In the genomic region with DNA sequence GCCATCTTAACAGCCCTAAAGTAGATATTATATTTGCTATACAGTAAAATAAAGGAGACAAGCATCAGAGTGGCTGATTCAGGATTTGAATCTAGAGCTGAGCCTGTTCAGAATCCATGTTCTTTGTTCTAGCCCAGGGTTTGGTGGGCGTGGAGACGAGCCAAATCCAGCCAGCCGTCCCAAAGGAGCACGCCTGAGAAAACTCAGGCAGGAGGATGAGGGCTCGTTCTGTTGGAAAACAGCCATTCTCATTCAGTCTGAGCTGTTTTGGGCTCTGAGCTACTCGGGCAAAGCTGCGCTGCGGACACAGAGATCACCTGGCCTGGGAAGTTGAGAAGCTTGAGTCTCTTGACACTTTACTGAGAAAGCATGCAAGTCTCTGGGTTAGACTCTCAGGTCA, we compare ENCODE assay signal across 18 mouse cellular contexts.
DNase-seq lines count a peak whose midpoint lies in the region; ATAC-seq lines count a peak whose summit lies in the region.
"Had no signal": no experiment of that assay in that cellular context is flagged by ENCODE, and none has a peak within 500 bp of the region (broad histone marks: within the 10 kb centered on the region; RNA-seq: fewer than 3 reads in every experiment).

No protein-coding gene starts in this region.

- H3K4me3 ChIP-seq in forebrain, embryonic 15.5 days, result no peak overlapping the region
- no peak overlapping the region for H3K4me3 ChIP-seq in forebrain, embryonic 16.5 days (replicated peaks; ENCODE audit: low read length)
- no peak overlapping the region for H3K4me3 ChIP-seq in hindbrain, embryonic 16.5 days (ENCODE audit: low read length)
- H3K4me3 ChIP-seq in hindbrain, embryonic 10.5 days, result no peak overlapping the region
- H3K4me3 ChIP-seq in midbrain, embryonic 14.5 days (replicated peaks; ENCODE audit: low read depth, low read length), result no peak overlapping the region
- no peak overlapping the region for H3K4me3 ChIP-seq in midbrain, embryonic 16.5 days (ENCODE audit: low read depth, low read length)
- H3K4me3 ChIP-seq: embryonic facial prominence, embryonic 15.5 days; erythroblast, embryonic 14.5 days; forebrain, embryonic 10.5 days; heart, embryonic 12.5 days; hindbrain, embryonic 13.5 days had no signal

- no peaks in the 10 kb centered on the region for H3K36me3 ChIP-seq in forebrain, embryonic 15.5 days
- H3K36me3 ChIP-seq in forebrain, embryonic 16.5 days (ENCODE audit: control insufficient read depth, insufficient read depth), result no peaks in the 10 kb centered on the region
- no peaks in the 10 kb centered on the region for H3K36me3 ChIP-seq in hindbrain, embryonic 16.5 days (ENCODE audit: control insufficient read depth, insufficient read depth, low read length)
- H3K36me3 ChIP-seq in hindbrain, embryonic 10.5 days, result no peaks in the 10 kb centered on the region
- H3K36me3 ChIP-seq in midbrain, embryonic 14.5 days (ENCODE audit: control insufficient read depth, insufficient read depth, low read length), result no peaks in the 10 kb centered on the region
- H3K36me3 ChIP-seq in midbrain, embryonic 16.5 days (ENCODE audit: control insufficient read depth, insufficient read depth, low read length), result no peaks in the 10 kb centered on the region
- H3K36me3 ChIP-seq: embryonic facial prominence, embryonic 15.5 days; heart, embryonic 12.5 days had no signal

- no peak overlapping the region for H3K4me2 ChIP-seq in forebrain, embryonic 15.5 days (replicated peaks)
- H3K4me2 ChIP-seq in forebrain, embryonic 16.5 days (ENCODE audit: low read length), result no peak overlapping the region
- H3K4me2 ChIP-seq in hindbrain, embryonic 16.5 days (ENCODE audit: low read length), result no peak overlapping the region
- H3K4me2 ChIP-seq in midbrain, embryonic 14.5 days (ENCODE audit: low read length), result no peak overlapping the region
- H3K4me2 ChIP-seq in midbrain, embryonic 16.5 days (ENCODE audit: low read length), result no peak overlapping the region
- H3K4me2 ChIP-seq: embryonic facial prominence, embryonic 15.5 days; heart, embryonic 12.5 days; hindbrain, embryonic 13.5 days had no signal

- H3K9me3 ChIP-seq in forebrain, embryonic 15.5 days, result no peaks in the 10 kb centered on the region
- no peaks in the 10 kb centered on the region for H3K9me3 ChIP-seq in forebrain, embryonic 16.5 days (ENCODE audit: control insufficient read depth, low read length)
- H3K9me3 ChIP-seq in hindbrain, embryonic 16.5 days (ENCODE audit: control insufficient read depth, low read length), result no peaks in the 10 kb centered on the region
- no peaks in the 10 kb centered on the region for H3K9me3 ChIP-seq in hindbrain, embryonic 10.5 days
- no peaks in the 10 kb centered on the region for H3K9me3 ChIP-seq in midbrain, embryonic 14.5 days (ENCODE audit: control insufficient read depth, low read length)
- no peaks in the 10 kb centered on the region for H3K9me3 ChIP-seq in midbrain, embryonic 16.5 days (replicated peaks; ENCODE audit: control insufficient read depth, low read length, poor library complexity, severe bottlenecking)
- H3K9me3 ChIP-seq: embryonic facial prominence, embryonic 15.5 days; heart, embryonic 12.5 days; hindbrain, embryonic 13.5 days had no signal

- H3K9ac ChIP-seq in forebrain, embryonic 15.5 days (replicated peaks), result no peak overlapping the region
- no peak overlapping the region for H3K9ac ChIP-seq in forebrain, embryonic 16.5 days (replicated peaks; ENCODE audit: low read depth, low read length)
- no peak overlapping the region for H3K9ac ChIP-seq in hindbrain, embryonic 16.5 days (ENCODE audit: low read depth, low read length)
- H3K9ac ChIP-seq in midbrain, embryonic 14.5 days (replicated peaks; ENCODE audit: low read length), result no peak overlapping the region
- no peak overlapping the region for H3K9ac ChIP-seq in midbrain, embryonic 16.5 days (ENCODE audit: low read depth, low read length)
- H3K9ac ChIP-seq: embryonic facial prominence, embryonic 15.5 days; heart, embryonic 12.5 days; hindbrain, embryonic 13.5 days had no signal

- ATAC-seq in forebrain, embryonic 15.5 days (replicated peaks), result no peak
- no peak for ATAC-seq in forebrain, embryonic 16.5 days
- no peak for ATAC-seq in hindbrain, embryonic 16.5 days
- no peak for ATAC-seq in midbrain, embryonic 14.5 days (ENCODE audit: low FRiP score, low TSS enrichment)
- no peak for ATAC-seq in midbrain, embryonic 16.5 days
- ATAC-seq: activated CD4-positive, CD25-positive, alpha-beta regulatory T cell, adult 4 months; Patski had no signal

- DNase-seq in hindbrain, embryonic 10.5 days (ENCODE audit: low spot score), result no peak
- peak; percentile 49 for DNase-seq in midbrain, embryonic 14.5 days
- DNase-seq: adrenal gland, postnatal 14 days; cerebellum, adult 18-20 months; embryo, embryonic 11 days; kidney, adult 11 months had no signal

- 0 out of 2 replicates have a peak overlapping the region, but pooled peaks have one; percentile 21 for H3K27ac ChIP-seq in forebrain, embryonic 15.5 days (replicated peaks)
- no peak overlapping the region for H3K27ac ChIP-seq in forebrain, embryonic 16.5 days (ENCODE audit: low read length)
- H3K27ac ChIP-seq in hindbrain, embryonic 16.5 days (ENCODE audit: low read depth, low read length), result peak overlapping the region; percentile 32; the same call in 1 of the 2 replicates
- no peak overlapping the region for H3K27ac ChIP-seq in hindbrain, embryonic 10.5 days
- no peak overlapping the region for H3K27ac ChIP-seq in midbrain, embryonic 14.5 days (replicated peaks; ENCODE audit: low read depth, low read length)
- H3K27ac ChIP-seq in midbrain, embryonic 16.5 days (ENCODE audit: low read length), result no peak overlapping the region
- H3K27ac ChIP-seq: embryonic facial prominence, embryonic 15.5 days; forebrain, embryonic 10.5 days; hindbrain, embryonic 13.5 days had no signal

- peaks cover 9% of the 10 kb centered on the region for H3K4me1 ChIP-seq in forebrain, embryonic 15.5 days
- H3K4me1 ChIP-seq in forebrain, embryonic 16.5 days (replicated peaks; ENCODE audit: control insufficient read depth, insufficient read depth, low read length), result peaks cover 9% of the 10 kb centered on the region
- peaks cover 7% of the 10 kb centered on the region for H3K4me1 ChIP-seq in hindbrain, embryonic 16.5 days (ENCODE audit: control insufficient read depth, insufficient read depth, low read depth, low read length)
- peaks cover 16% of the 10 kb centered on the region for H3K4me1 ChIP-seq in hindbrain, embryonic 10.5 days (replicated peaks)
- no peaks in the 10 kb centered on the region for H3K4me1 ChIP-seq in midbrain, embryonic 14.5 days (ENCODE audit: control insufficient read depth, insufficient read depth, low read length)
- 0 out of 2 replicates have a peak, but pooled peaks cover 3% of the 10 kb centered on the region for H3K4me1 ChIP-seq in midbrain, embryonic 16.5 days (ENCODE audit: control insufficient read depth, insufficient read depth, low read length)

- H3K27me3 ChIP-seq in forebrain, embryonic 15.5 days, result no peaks in the 10 kb centered on the region
- no peaks in the 10 kb centered on the region for H3K27me3 ChIP-seq in forebrain, embryonic 16.5 days (replicated peaks; ENCODE audit: control insufficient read depth, insufficient read depth, low read length)
- H3K27me3 ChIP-seq in hindbrain, embryonic 16.5 days (replicated peaks; ENCODE audit: control insufficient read depth, insufficient read depth, low read length), result no peaks in the 10 kb centered on the region
- no peaks in the 10 kb centered on the region for H3K27me3 ChIP-seq in hindbrain, embryonic 10.5 days (ENCODE audit: insufficient read depth, poor library complexity, severe bottlenecking)
- no peaks in the 10 kb centered on the region for H3K27me3 ChIP-seq in midbrain, embryonic 14.5 days (ENCODE audit: control insufficient read depth, insufficient read depth, low read length)
- no peaks in the 10 kb centered on the region for H3K27me3 ChIP-seq in midbrain, embryonic 16.5 days (ENCODE audit: control insufficient read depth, insufficient read depth, low read depth, low read length)
- H3K27me3 ChIP-seq: CH12.LX; embryonic facial prominence, embryonic 15.5 days; heart, embryonic 12.5 days; hindbrain, embryonic 13.5 days; Patski had no signal

- WGBS in forebrain, embryonic 15.5 days, result 45% methylated on average over 8 of the region's 8 CpGs
- WGBS in forebrain, embryonic 16.5 days, result 40% methylated on average over 8 of the region's 8 CpGs
- WGBS in hindbrain, embryonic 16.5 days, result 51% methylated on average over 8 of the region's 8 CpGs
- WGBS in hindbrain, embryonic 10.5 days, result 83% methylated on average over 8 of the region's 8 CpGs
- 67% methylated on average over 8 of the region's 8 CpGs for WGBS in midbrain, embryonic 14.5 days
- 64% methylated on average over 8 of the region's 8 CpGs for WGBS in midbrain, embryonic 16.5 days

Comparison
In these comparisons a context has a peak if more than half of its experiments do, and no peak if none do; other contexts are left out.
1. H3K27ac ChIP-seq: peak in forebrain, embryonic 15.5 days (single experiment) and hindbrain, embryonic 16.5 days (single experiment); none in forebrain, embryonic 16.5 days (single experiment), hindbrain, embryonic 10.5 days (single experiment), midbrain, embryonic 14.5 days (single experiment) and midbrain, embryonic 16.5 days (single experiment).